Mouse (Mus musculus) embryonic fibroblast, embryonic 13.5 days (primary cell): ENCODE measurements around the gene 1700025G04Rik.

Experiments
- CTCF ChIP-seq: IDR thresholded peaks from 2 replicates; pipeline ENCODE4 v1.5.1; 2011; ENCODE audit warnings: mild to moderate bottlenecking, control low read depth, low read length, moderate library complexity, borderline replicate concordance; ENCODE audit not compliant: insufficient read depth
- POLR2A ChIP-seq: IDR thresholded peaks from 2 replicates; pipeline ENCODE4 v1.6.1; 2011; ENCODE audit warnings: low read depth, mild to moderate bottlenecking, control low read depth, low read length, moderate library complexity

DNA sequence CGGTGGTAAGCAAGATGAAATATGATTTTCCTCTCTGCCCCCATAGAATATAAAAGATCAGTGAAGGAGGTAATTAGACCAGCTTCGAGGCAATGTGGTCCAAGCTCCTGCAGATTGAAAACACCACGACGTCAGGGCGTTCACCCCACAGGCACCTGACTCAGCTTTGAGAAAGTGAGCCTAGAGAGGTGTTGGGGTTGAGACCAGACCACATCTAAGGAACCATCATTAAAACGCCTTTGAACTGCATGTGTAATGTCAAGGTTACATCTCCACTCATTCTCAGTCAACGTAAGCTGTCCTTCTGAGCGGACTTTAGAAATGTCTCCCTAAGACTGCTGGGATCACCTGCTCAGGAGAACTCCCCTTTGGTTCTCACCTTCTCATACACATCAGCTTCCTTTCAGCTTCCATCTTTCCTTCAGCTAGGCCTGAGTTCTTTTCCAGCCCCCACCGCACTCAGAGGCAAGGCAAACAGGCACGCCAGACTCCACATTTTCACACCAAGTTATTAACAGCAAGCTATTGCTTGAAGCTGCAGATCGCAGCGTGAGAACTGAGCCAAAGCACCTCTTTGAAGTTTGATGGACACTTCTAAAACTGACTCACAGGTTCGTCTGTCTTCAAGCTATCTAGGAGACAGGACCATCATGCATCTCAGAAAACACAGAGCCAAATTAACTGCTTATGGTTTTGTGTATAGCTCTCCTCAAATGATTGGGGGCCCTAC, 79.5 kb downstream of the 1700025G04Rik start:
- TF ChIP-seq POLR2A (no peak), CTCF (no peak)
